In the genomic region with DNA sequence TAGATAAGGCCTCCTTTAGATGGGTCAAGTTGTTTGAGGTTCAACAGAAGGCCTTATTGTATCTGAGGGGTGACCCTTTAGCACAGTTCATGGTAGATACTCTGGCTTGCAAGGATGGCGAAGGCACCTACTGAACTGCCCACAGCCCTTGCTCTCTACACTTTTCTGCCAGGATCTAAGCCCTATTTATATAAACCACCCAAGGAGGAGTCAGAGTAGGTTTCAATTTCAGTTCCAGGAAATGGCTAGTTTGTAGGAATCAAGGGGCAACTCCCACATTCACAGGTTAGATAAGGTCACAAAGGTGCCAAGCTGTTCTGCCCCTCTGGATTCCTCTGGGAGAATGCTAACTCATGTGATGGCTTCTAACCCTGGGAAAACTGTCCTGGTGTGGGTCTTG, we compare ENCODE assay signal across 20 mouse cellular contexts. TPM values are rescaled to one million over a fixed set of nuclear protein-coding genes. Genes with fewer than 3 reads are reported as not detected.
DNase-seq lines count a peak whose midpoint lies in the region; ATAC-seq and TF ChIP-seq lines count a peak whose summit lies in the region.
"Not testable (repeated sequence)": the region's sequence is repeated elsewhere in the genome, so short reads cannot be mapped to it uniquely, and the experiment has no call there.
"Had no signal": no experiment of that assay in that cellular context is flagged by ENCODE, and none has a peak within 500 bp of the region (broad histone marks: within the 10 kb centered on the region; RNA-seq: fewer than 3 reads in every experiment).

No protein-coding gene starts in this region.

- ATAC-seq in activated CD4-positive, CD25-positive, alpha-beta regulatory T cell, adult 4 months, result peak; percentile 57
- peak; percentile 47 for ATAC-seq in inflammation-experienced regulatory T-cells, adult 6 months
- 0 out of 2 replicates have a peak, but pooled peaks have one; percentile 36 for ATAC-seq in kidney, embryonic 15.5 days (replicated peaks; ENCODE audit: low FRiP score)
- ATAC-seq in monocyte, adult 5-6 weeks (replicated peaks; ENCODE audit: insufficient number of reproducible peaks, low FRiP score, low TSS enrichment, poor library complexity, severe bottlenecking), result 0 out of 2 replicates have a peak, but pooled peaks have one; percentile 13

- H3K27me3 ChIP-seq in kidney, embryonic 15.5 days; small intestine, adult 2 months (ENCODE audit: control insufficient read depth, insufficient read depth, low read length): not testable (repeated sequence)

- 0 out of 2 replicates have a peak, but pooled peaks have one; percentile 15 for TF ChIP-seq POLR2A in lung, adult 2 months (IDR thresholded peaks at IDR 0.05; ENCODE audit: borderline replicate concordance, extremely low read depth, low read depth, low read length)
- TF ChIP-seq POLR2A in small intestine, adult 2 months (IDR thresholded peaks at IDR 0.05; ENCODE audit: low read depth, low read length), result not testable (repeated sequence)

- peak; percentile 47 for DNase-seq in CD4-positive, CD25-positive, alpha-beta regulatory T cell, adult 2 months (ENCODE audit: low read depth, low spot score)
- DNase-seq in lung, adult 2 months, result not testable (repeated sequence)

- not testable (repeated sequence) for H3K4me2 ChIP-seq in kidney, embryonic 15.5 days

- not testable (repeated sequence) for TF ChIP-seq CTCF in lung, adult 2 months (IDR thresholded peaks at IDR 0.05; ENCODE audit: insufficient read depth, low read length); small intestine, adult 2 months (IDR thresholded peaks at IDR 0.05; ENCODE audit: extremely low read depth, insufficient read length, insufficient replicate concordance, low read depth, low read length)

- H3K4me3 ChIP-seq in kidney, embryonic 15.5 days (replicated peaks); lung, adult 2 months (replicated peaks; ENCODE audit: extremely low read depth, low read depth, low read length); small intestine, adult 2 months (ENCODE audit: low read depth, low read length): not testable (repeated sequence)

- 76% methylated on average over 1 of the region's 1 CpGs for WGBS in kidney, embryonic 15.5 days
- WGBS in lung, adult 2 months, result 53% methylated on average over 1 of the region's 1 CpGs
- WGBS in small intestine, adult 2 months, result 75% methylated on average over 1 of the region's 1 CpGs

- H3K9ac ChIP-seq in kidney, embryonic 15.5 days, result not testable (repeated sequence)

- H3K4me1 ChIP-seq in kidney, embryonic 15.5 days; lung, adult 2 months (ENCODE audit: control insufficient read depth, insufficient read depth, low read length): not testable (repeated sequence)
- H3K4me1 ChIP-seq in small intestine, adult 2 months (ENCODE audit: control insufficient read depth, insufficient read depth, insufficient read length, low read length), result peaks cover 12% of the 10 kb centered on the region; the same call in 1 of the 2 replicates

- H3K27ac ChIP-seq in kidney, embryonic 15.5 days, result not testable (repeated sequence)
- H3K27ac ChIP-seq in small intestine, adult 2 months (ENCODE audit: insufficient read depth, low read depth, low read length), result peak overlapping the region; percentile 26

- H3K9me3 ChIP-seq in kidney, embryonic 15.5 days (replicated peaks), result not testable (repeated sequence)

- not testable (repeated sequence) for H3K36me3 ChIP-seq in kidney, embryonic 15.5 days; small intestine, adult 2 months (ENCODE audit: control insufficient read depth, insufficient read depth, low read length)

RNA-seq across cellular contexts. Expression of a gene that starts 17.9 kb away (rescaled TPM):
- polyA plus RNA-seq in activated CD4-positive, CD25-positive, alpha-beta regulatory T cell, adult 4 months (2017; shearing (Covaris generic)), result 100 to 1,000 TPM; 226 to 234 TPM
- 100 to 1,000 TPM; 181 to 259 (median 225) TPM for polyA plus RNA-seq in inflammation-experienced regulatory T-cells, adult 6 months (2017; shearing (Covaris generic))
- 2.4 and 2.9 TPM in 2 replicates for polyA plus RNA-seq in kidney, embryonic 15.5 days (2015; fragmentation: Nextera tagmentation; extraction: Ambion mirVana)
- 5.3 and 8.4 TPM in 2 replicates for polyA plus RNA-seq in lung, adult 2 months (2012; rRNA removed)
- 32.3 to 73.6 TPM (median 37.8 TPM) in 3 replicates for total RNA-seq in monocyte, adult 5-6 weeks (2017)
- polyA plus RNA-seq in small intestine, adult 2 months (2012; rRNA removed), result 5.0 and 10.9 TPM in 2 replicates

RNA-seq across cellular contexts. Expression of a gene that starts 26.1 kb away (rescaled TPM):
- polyA plus RNA-seq in activated CD4-positive, CD25-positive, alpha-beta regulatory T cell, adult 4 months (2017; shearing (Covaris generic)), result under 1 TPM; 0.37 to 0.66 TPM
- polyA plus RNA-seq in inflammation-experienced regulatory T-cells, adult 6 months (2017; shearing (Covaris generic)), result under 1 TPM; 0.22 to 0.59 (median 0.56) TPM
- polyA plus RNA-seq in kidney, embryonic 15.5 days (2015; fragmentation: Nextera tagmentation; extraction: Ambion mirVana), result 0.14 and 0.24 TPM in 2 replicates
- 0.43 and 0.66 TPM in 2 replicates for polyA plus RNA-seq in lung, adult 2 months (2012; rRNA removed)
- total RNA-seq in monocyte, adult 5-6 weeks (2017), result 6.7 to 9.7 TPM (median 8.8 TPM) in 3 replicates
- polyA plus RNA-seq in small intestine, adult 2 months (2012; rRNA removed), result 0.38 and 3.1 TPM in 2 replicates
- polyA plus RNA-seq: C2C12; erythroblast, embryonic 14.5 days; forebrain, embryonic 10.5 days; G1E had no signal

RNA-seq across cellular contexts. Expression of a gene that starts 50.6 kb away (rescaled TPM):
- under 1 TPM in 1 of 2 experiments, not detected in 1; 0.82 TPM for polyA plus RNA-seq in activated CD4-positive, CD25-positive, alpha-beta regulatory T cell, adult 4 months (2017; shearing (Covaris generic))
- polyA plus RNA-seq in inflammation-experienced regulatory T-cells, adult 6 months (2017; shearing (Covaris generic)), result under 1 TPM; 0.40 to 0.94 (median 0.52) TPM
- not detected in 2 replicates for polyA plus RNA-seq in kidney, embryonic 15.5 days (2015; fragmentation: Nextera tagmentation; extraction: Ambion mirVana)
- polyA plus RNA-seq in lung, adult 2 months (2012; rRNA removed), result 0.18 and 0.66 TPM in 2 replicates
- total RNA-seq in monocyte, adult 5-6 weeks (2017), result 0.29 to 2.8 TPM (median 0.85 TPM) in 3 replicates
- 0.03 and 0.47 TPM in 2 replicates for polyA plus RNA-seq in small intestine, adult 2 months (2012; rRNA removed)
- total RNA-seq: adrenal gland, adult 2 months; adrenal gland, postnatal 25 days; CH12.LX had no signal
- polyA plus RNA-seq: embryonic facial prominence, embryonic 11.5 days; embryonic facial prominence, embryonic 13.5 days; embryonic facial prominence, embryonic 15.5 days; forebrain, embryonic 10.5 days; forebrain, embryonic 12.5 days; forebrain, embryonic 14.5 days; forebrain, embryonic 16.5 days had no signal

RNA-seq across cellular contexts. Expression of a gene that starts 51.1 kb away (rescaled TPM):
- 100 to 1,000 TPM; 122 to 166 TPM for polyA plus RNA-seq in activated CD4-positive, CD25-positive, alpha-beta regulatory T cell, adult 4 months (2017; shearing (Covaris generic))
- polyA plus RNA-seq in inflammation-experienced regulatory T-cells, adult 6 months (2017; shearing (Covaris generic)), result 100 to 1,000 TPM; 121 to 163 (median 155) TPM
- polyA plus RNA-seq in kidney, embryonic 15.5 days (2015; fragmentation: Nextera tagmentation; extraction: Ambion mirVana), result 0.46 and 0.53 TPM in 2 replicates
- 7.4 and 7.6 TPM in 2 replicates for polyA plus RNA-seq in lung, adult 2 months (2012; rRNA removed)
- 33.5 to 71.5 TPM (median 41.1 TPM) in 3 replicates for total RNA-seq in monocyte, adult 5-6 weeks (2017)
- 0.94 and 1.3 TPM in 2 replicates for polyA plus RNA-seq in small intestine, adult 2 months (2012; rRNA removed)
- polyA plus RNA-seq: erythroblast, embryonic 14.5 days had no signal

RNA-seq across cellular contexts. Expression of a gene that starts 56.6 kb away (rescaled TPM):
- polyA plus RNA-seq in activated CD4-positive, CD25-positive, alpha-beta regulatory T cell, adult 4 months (2017; shearing (Covaris generic)), result 100 to 1,000 TPM; 204 to 218 TPM
- polyA plus RNA-seq in inflammation-experienced regulatory T-cells, adult 6 months (2017; shearing (Covaris generic)), result 100 to 1,000 TPM; 172 to 210 (median 188) TPM
- 15.2 and 15.5 TPM in 2 replicates for polyA plus RNA-seq in kidney, embryonic 15.5 days (2015; fragmentation: Nextera tagmentation; extraction: Ambion mirVana)
- polyA plus RNA-seq in lung, adult 2 months (2012; rRNA removed), result 7.3 and 11.5 TPM in 2 replicates
- total RNA-seq in monocyte, adult 5-6 weeks (2017), result 36.6 to 51.0 TPM (median 48.9 TPM) in 3 replicates
- polyA plus RNA-seq in small intestine, adult 2 months (2012; rRNA removed), result 1.8 and 7.4 TPM in 2 replicates
- polyA plus RNA-seq: erythroblast, embryonic 14.5 days had no signal

Comparison
In these comparisons a context has a peak if more than half of its experiments do, and no peak if none do; other contexts are left out.
1. RNA of a gene that starts 17.9 kb away (polyA plus RNA-seq): 226 to 234 TPM in activated CD4-positive, CD25-positive, alpha-beta regulatory T cell, adult 4 months and 181 to 259 TPM in inflammation-experienced regulatory T-cells, adult 6 months; 5.0 to 10.9 TPM in small intestine, adult 2 months, 5.3 to 8.4 TPM in lung, adult 2 months and 2.4 to 2.9 TPM in kidney, embryonic 15.5 days; every median in the first group is over 10 times any median in the second.
2. Peak in every context shown above with its lines, with median percentiles within 50 percentile points of each other: ATAC-seq.